Mouse (Mus musculus) embryonic facial prominence, embryonic 11.5 days (tissue): ENCODE data around the gene Terf2. TPM values are rescaled to one million over a fixed set of nuclear protein-coding genes. Genes with fewer than 3 reads are reported as not detected.

ENCODE experiments used
- ATAC-seq: fragments of 200-750 bp; cut with Nextera tagmentation; replicated peaks from 2 replicates; pipeline ENCODE4 v1.8.0; 2017; ENCODE audit warnings: low read depth; ENCODE audit not compliant: insufficient number of reproducible peaks, low FRiP score, low TSS enrichment
- DNase-seq: peaks from one replicate; pipeline ENCODE4 v3.0.0-alpha.2; 2015; ENCODE audit warnings: low spot score
- H3K27ac ChIP-seq: fragments of 300-500 bp; sonication (generic); replicated peaks from 2 replicates; pipeline ENCODE4 v1.5.1; 2014; ENCODE audit warnings: mild to moderate bottlenecking, low read depth, low read length, control low read depth
- H3K27me3 ChIP-seq: fragments of 300-500 bp; sonication (generic); 2 replicates; pipeline ENCODE4 v1.6.1; 2014; ENCODE audit warnings: mild to moderate bottlenecking, low read length, moderate library complexity, mixed read lengths; ENCODE audit not compliant: control insufficient read depth, insufficient read depth
- H3K36me3 ChIP-seq: fragments of 300-500 bp; sonication (generic); replicated peaks from 2 replicates; pipeline ENCODE4 v1.6.1; 2014; ENCODE audit warnings: low read depth, mild to moderate bottlenecking, low read length, moderate library complexity, mixed read lengths; ENCODE audit not compliant: control insufficient read depth, insufficient read depth
- H3K4me1 ChIP-seq: fragments of 300-500 bp; sonication (generic); 2 replicates; pipeline ENCODE4 v1.6.1; 2014; ENCODE audit warnings: low read length, mixed read lengths; ENCODE audit not compliant: control insufficient read depth, insufficient read depth
- H3K4me2 ChIP-seq: fragments of 300-500 bp; sonication (generic); 2 replicates; pipeline ENCODE4 v1.6.1; 2014; ENCODE audit warnings: low read depth, mild to moderate bottlenecking, control low read depth, low read length, moderate library complexity
- H3K4me3 ChIP-seq: fragments of 300-500 bp; sonication (generic); 2 replicates; pipeline ENCODE4 v1.5.1; 2014; ENCODE audit warnings: low read depth, low read length, control low read depth
- H3K9ac ChIP-seq: fragments of 300-500 bp; sonication (generic); replicated peaks from 2 replicates; pipeline ENCODE4 v1.6.1; 2014; ENCODE audit warnings: mild to moderate bottlenecking, control low read depth, low read length
- H3K9me3 ChIP-seq: fragments of 300-500 bp; sonication (generic); replicated peaks from 2 replicates; pipeline ENCODE4 v1.6.1; 2016; ENCODE audit warnings: mild to moderate bottlenecking, low read length, inconsistent platforms, mixed read lengths; ENCODE audit not compliant: control insufficient read depth
- WGBS: fragments of 180-500 bp; shearing (Covaris S2); extraction: QIAGEN DNeasy Blood & Tissue Kit; methylation state at CpG from one replicate; pipeline ENCODE4 v1.1.7; 2014; 5-methylcytosine and 5-hydroxymethylcytosine counted together
- polyA plus RNA-seq: library from polyadenylated mRNA; unstranded; fragments of >200 nt; fragmentation: Nextera tagmentation; extraction: Ambion mirVana; gene quantifications from 2 replicates; pipeline ENCODE4 v1.2.1, GENCODE M21; 2014

Terf2 gene
- polyA plus RNA-seq = 16.1 and 16.5 TPM in 2 replicates

GRCm38 (mm10) chr8:107096366-107097036 is at the start of gene Terf2:
Gene Terf2 (minus strand): TSS chr8:107096547.
- peak within 1 kb of the TSS; percentile 56 for H3K4me2 ChIP-seq
- H3K27ac ChIP-seq = peak within 1 kb of the TSS; percentile 81
- no peaks in the 10 kb centered on the region for H3K36me3 ChIP-seq
- peak within 1 kb of the TSS; percentile 88 for H3K9ac ChIP-seq
- ATAC-seq (peak; percentile 93), DNase-seq (peak; percentile 98)
- WGBS = 4% methylated on average over 37 of the region's 39 CpGs
- H3K27me3 ChIP-seq = no peaks in the 10 kb centered on the region
- H3K4me3 ChIP-seq = peak within 1 kb of the TSS; percentile 76
- H3K4me1 ChIP-seq = no peaks in the 10 kb centered on the region
- no peaks in the 10 kb centered on the region for H3K9me3 ChIP-seq

GRCm38 (mm10) chr8:107143501-107143900 is 47.2 kb upstream of the Terf2 start:
- no peaks in the 10 kb centered on the region for H3K9me3 ChIP-seq
- 57% methylated on average over 4 of the region's 4 CpGs for WGBS
- ATAC-seq (no peak), DNase-seq (no peak)
- H3K9ac ChIP-seq = no peak overlapping the region
- H3K27ac ChIP-seq = no peak overlapping the region
- no peaks in the 10 kb centered on the region for H3K27me3 ChIP-seq
- no peaks in the 10 kb centered on the region for H3K4me1 ChIP-seq
- no peak overlapping the region for H3K4me3 ChIP-seq
- no peak overlapping the region for H3K4me2 ChIP-seq
- H3K36me3 ChIP-seq = no peaks in the 10 kb centered on the region

DNA sequence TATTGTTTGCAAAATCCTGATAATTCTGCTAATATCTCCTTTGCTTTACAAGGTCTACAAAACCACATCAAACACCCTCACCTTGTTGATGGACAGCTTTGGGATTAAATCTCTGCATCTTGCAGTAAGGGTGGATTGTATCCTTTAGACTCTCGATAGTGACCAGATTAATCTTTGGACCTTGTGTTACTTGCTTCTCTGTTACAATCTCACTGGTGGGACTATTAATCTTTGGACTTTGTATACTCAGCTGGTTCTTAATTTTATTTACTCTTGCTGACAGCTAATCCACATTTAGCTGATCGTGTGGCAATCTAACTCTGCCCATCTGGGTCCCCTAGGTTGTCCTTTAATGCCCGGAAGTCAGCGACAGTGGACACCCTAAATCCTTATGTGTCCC is 46.2 kb upstream of the Terf2 start:
- WGBS = 88% methylated on average over 4 of the region's 4 CpGs
- Histone ChIP-seq H3K4me1 (no peaks in the 10 kb centered on the region), H3K36me3 (no peaks in the 10 kb centered on the region)

DNA sequence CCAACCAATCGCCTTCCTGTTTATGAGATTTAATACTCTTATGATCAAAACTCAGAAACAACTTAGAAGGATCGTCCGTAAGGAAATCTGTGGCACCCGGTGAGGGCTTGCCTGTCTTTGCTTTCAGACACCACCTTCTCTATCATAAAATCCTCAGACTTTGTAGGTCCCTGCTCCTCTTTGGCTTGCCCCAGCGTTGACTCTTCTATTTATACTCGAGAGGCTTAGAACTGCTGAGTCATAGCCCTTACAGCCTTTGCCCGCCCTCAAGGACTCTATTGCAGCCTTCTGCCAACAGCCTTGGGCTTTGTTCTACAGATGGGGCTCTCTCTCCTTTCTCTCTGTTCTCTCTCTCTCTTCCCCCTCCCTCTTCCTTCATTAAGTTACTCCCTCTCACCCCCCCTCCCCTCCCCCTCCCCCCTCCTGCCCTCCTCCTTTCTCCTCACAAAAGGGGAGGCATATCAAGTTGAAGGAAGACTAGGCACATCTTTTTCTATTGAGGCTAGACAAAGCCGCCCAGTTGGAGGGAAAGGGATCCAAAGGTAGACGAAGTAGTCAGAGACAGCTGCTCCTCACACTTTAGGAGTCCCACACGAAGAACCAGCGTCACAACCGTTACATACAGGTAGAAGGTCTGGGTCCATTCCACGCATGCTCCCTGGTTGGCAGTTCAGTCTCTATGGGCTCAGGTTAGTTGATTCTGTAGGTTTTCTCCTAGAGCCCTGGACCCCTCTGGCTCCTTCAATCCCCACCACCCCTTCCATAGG is 43.5 kb upstream of the Terf2 start:
- no peaks in the 10 kb centered on the region for H3K36me3 ChIP-seq
- H3K9ac ChIP-seq = no peak overlapping the region
- 52% methylated on average over 13 of the region's 13 CpGs for WGBS
- H3K9me3 ChIP-seq = no peaks in the 10 kb centered on the region
- no peak overlapping the region for H3K27ac ChIP-seq
- H3K4me3 ChIP-seq = no peak overlapping the region
- no peak overlapping the region for H3K4me2 ChIP-seq
- no peaks in the 10 kb centered on the region for H3K27me3 ChIP-seq
- ATAC-seq (peak; percentile 80), DNase-seq (peak; percentile 30)
- no peaks in the 10 kb centered on the region for H3K4me1 ChIP-seq

More for the DNA sequence above, 46.2 kb upstream of the Terf2 start:
- Histone ChIP-seq H3K9me3 (no peaks in the 10 kb centered on the region), H3K4me2 (no peak overlapping the region), H3K9ac (no peak overlapping the region), H3K4me3 (no peak overlapping the region), H3K27ac (no peak overlapping the region), H3K27me3 (no peaks in the 10 kb centered on the region)
- DNase-seq (no peak), ATAC-seq (no peak)

DNA sequence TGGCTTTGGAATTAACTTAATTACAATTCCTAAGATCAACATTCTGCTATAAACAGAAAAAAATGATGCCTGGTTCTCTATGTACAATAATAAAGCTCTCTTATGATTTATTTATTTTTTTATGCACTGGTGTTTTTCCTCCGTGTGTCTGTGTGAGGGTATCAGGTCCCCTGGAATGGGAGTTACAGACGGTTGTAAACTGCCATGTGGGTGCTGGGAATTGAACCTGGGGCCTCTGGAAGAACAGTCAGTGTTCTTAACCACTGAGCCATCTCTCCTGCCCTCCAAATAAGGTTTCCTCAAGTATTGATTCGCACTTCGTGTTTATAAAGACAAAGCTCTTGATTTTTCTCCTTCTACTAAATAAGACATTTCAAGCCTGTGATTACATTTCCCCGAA is 42.0 kb upstream of the Terf2 start:
- H3K27me3 ChIP-seq = no peaks in the 10 kb centered on the region
- 90% methylated on average over 5 of the region's 5 CpGs for whole genome bisulfite sequencing
- H3K27ac ChIP-seq = no peak overlapping the region
- no peak overlapping the region for H3K4me3 ChIP-seq
- H3K36me3 ChIP-seq = no peaks in the 10 kb centered on the region
- no peak for ATAC-seq
- no peak for DNase-seq
- no peak overlapping the region for H3K4me2 ChIP-seq
- H3K4me1 ChIP-seq = no peaks in the 10 kb centered on the region
- no peak overlapping the region for H3K9ac ChIP-seq
- H3K9me3 ChIP-seq = no peaks in the 10 kb centered on the region

DNA sequence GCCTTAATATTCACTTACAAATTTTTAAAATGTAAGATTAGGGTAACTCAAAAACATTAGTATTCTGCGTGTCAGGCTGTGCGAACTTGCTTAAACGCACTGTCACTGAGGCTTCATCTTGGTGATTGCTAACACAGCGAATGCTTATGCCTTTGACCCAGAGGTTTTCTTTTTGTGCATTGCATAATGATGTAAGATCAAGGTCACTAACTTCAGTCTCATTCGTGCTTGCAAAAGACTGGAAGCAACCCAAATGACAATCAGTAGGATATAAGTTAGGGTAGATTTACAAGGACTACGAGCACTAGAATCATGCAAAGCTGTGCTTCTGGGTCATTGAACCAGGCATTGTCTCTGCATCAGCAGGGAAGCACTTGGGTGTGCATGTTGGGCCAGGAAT is 41.2 kb upstream of the Terf2 start:
- no peak overlapping the region for H3K27ac ChIP-seq
- no peaks in the 10 kb centered on the region for H3K9me3 ChIP-seq
- no peak for DNase-seq
- ATAC-seq = no peak
- no peaks in the 10 kb centered on the region for H3K27me3 ChIP-seq
- H3K4me3 ChIP-seq = no peak overlapping the region
- no peaks in the 10 kb centered on the region for H3K4me1 ChIP-seq
- no peak overlapping the region for H3K9ac ChIP-seq
- no peak overlapping the region for H3K4me2 ChIP-seq
- WGBS = 91% methylated on average over 6 of the region's 6 CpGs
- no peaks in the 10 kb centered on the region for H3K36me3 ChIP-seq

DNA sequence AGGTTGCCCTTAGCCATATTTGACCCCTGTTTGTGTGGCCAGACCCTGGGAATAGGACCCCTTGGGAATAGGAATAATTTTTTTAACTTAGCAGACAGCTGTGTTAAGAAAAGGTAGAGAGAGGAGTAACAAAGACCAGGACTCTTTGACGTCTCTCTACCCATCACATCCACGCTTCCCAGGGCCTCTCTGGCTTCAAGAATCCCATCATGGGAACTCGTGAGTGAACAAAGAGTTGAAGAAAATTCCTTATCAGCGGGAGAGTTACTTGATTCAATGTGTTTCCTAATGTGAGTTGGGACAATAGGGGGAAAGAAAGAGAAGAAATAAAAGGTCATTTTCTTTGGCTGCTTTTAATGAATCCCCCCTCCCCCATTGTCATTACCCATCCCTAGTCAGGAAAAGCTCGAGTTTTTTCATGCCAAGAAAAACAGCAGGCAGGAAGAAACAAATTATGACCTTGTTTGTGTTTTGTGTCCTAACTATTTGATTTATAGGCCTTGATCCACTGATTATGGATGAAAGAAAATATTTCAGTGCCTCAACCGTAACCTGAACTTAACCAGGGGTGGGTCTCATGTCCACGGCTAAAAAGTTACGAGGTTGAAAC is 39.8 kb upstream of the Terf2 start:
- WGBS = 32% methylated on average over 8 of the region's 8 CpGs
- H3K9ac ChIP-seq = no peak overlapping the region
- DNase-seq (no peak), ATAC-seq (no peak)
- H3K36me3 ChIP-seq = no peaks in the 10 kb centered on the region
- H3K27me3 ChIP-seq = no peaks in the 10 kb centered on the region
- no peak overlapping the region for H3K4me2 ChIP-seq
- H3K4me3 ChIP-seq = no peak overlapping the region
- 0 out of 2 replicates have a peak overlapping the region, but pooled peaks have one; percentile 52 for H3K27ac ChIP-seq
- no peaks in the 10 kb centered on the region for H3K4me1 ChIP-seq
- no peaks in the 10 kb centered on the region for H3K9me3 ChIP-seq

GRCm38 (mm10) chr8:107133881-107134280 is 37.5 kb upstream of the Terf2 start:
- WGBS = 55% methylated on average over 6 of the region's 6 CpGs
- H3K4me1 ChIP-seq = no peaks in the 10 kb centered on the region
- no peak overlapping the region for H3K9ac ChIP-seq
- no peaks in the 10 kb centered on the region for H3K27me3 ChIP-seq
- ATAC-seq = no peak
- no peak overlapping the region for H3K27ac ChIP-seq
- no peak for DNase-seq
- no peak overlapping the region for H3K4me3 ChIP-seq
- H3K36me3 ChIP-seq = no peaks in the 10 kb centered on the region
- no peak overlapping the region for H3K4me2 ChIP-seq
- H3K9me3 ChIP-seq = no peaks in the 10 kb centered on the region
